Mouse (Mus musculus): ENCODE results near the gene Eepd1.

Gene Eepd1

GRCm38 (mm10) chr9:25489221-25489960, 8.0 kb downstream of the Eepd1 start:
- no peak for DNase-seq (ENCODE audit: low read depth)

GRCm38 (mm10) chr9:25490278-25491145, 9.2 kb downstream of the Eepd1 start:
- DNase-seq (ENCODE audit: low read depth) = no peak

- DNase-seq (ENCODE audit: low read depth) = no peak
Measured at GRCm38 (mm10) chr9:25493918-25494317, 12.6 kb downstream of the Eepd1 start.

GRCm38 (mm10) chr9:25495601-25496000, 14.3 kb downstream of the Eepd1 start:
- DNase-seq (ENCODE audit: low read depth) = no peak

GRCm38 (mm10) chr9:25496196-25496595, 14.8 kb downstream of the Eepd1 start:
- DNase-seq (ENCODE audit: low read depth) = no peak

GRCm38 (mm10) chr9:25496703-25497102, 15.4 kb downstream of the Eepd1 start:
- DNase-seq (ENCODE audit: low read depth) = no peak

- no peak for DNase-seq (ENCODE audit: low read depth)
Measured at GRCm38 (mm10) chr9:25498770-25499169, 17.4 kb downstream of the Eepd1 start.

GRCm38 (mm10) chr9:25499306-25499705, 18.0 kb downstream of the Eepd1 start:
- DNase-seq (ENCODE audit: low read depth) = no peak

GRCm38 (mm10) chr9:25500031-25500430, 18.7 kb downstream of the Eepd1 start:
- no peak for DNase-seq (ENCODE audit: low read depth)

- DNase-seq (ENCODE audit: low read depth) = no peak
Measured at GRCm38 (mm10) chr9:25508825-25509224, 27.5 kb downstream of the Eepd1 start.

GRCm38 (mm10) chr9:25510572-25510971, 29.2 kb downstream of the Eepd1 start:
- no peak for DNase-seq (ENCODE audit: low read depth)

GRCm38 (mm10) chr9:25513050-25513449, 31.7 kb downstream of the Eepd1 start:
- no peak for DNase-seq (ENCODE audit: low read depth)

GRCm38 (mm10) chr9:25513556-25513955, 32.2 kb downstream of the Eepd1 start:
- no peak for DNase-seq (ENCODE audit: low read depth)

GRCm38 (mm10) chr9:25516640-25517039, 35.3 kb downstream of the Eepd1 start:
- no peak for DNase-seq (ENCODE audit: low read depth)

GRCm38 (mm10) chr9:25517982-25518381, 36.6 kb downstream of the Eepd1 start:
- DNase-seq (ENCODE audit: low read depth) = no peak

- no peak for DNase-seq (ENCODE audit: low read depth)
Measured at GRCm38 (mm10) chr9:25519193-25519592, 37.8 kb downstream of the Eepd1 start.

GRCm38 (mm10) chr9:25520826-25521225, 39.5 kb downstream of the Eepd1 start:
- no peak for DNase-seq (ENCODE audit: low read depth)

GRCm38 (mm10) chr9:25521825-25522224, 40.5 kb downstream of the Eepd1 start:
- DNase-seq (ENCODE audit: low read depth) = no peak

- DNase-seq (ENCODE audit: low read depth) = no peak
Measured at GRCm38 (mm10) chr9:25526516-25526915, 45.2 kb downstream of the Eepd1 start.

- DNase-seq (ENCODE audit: low read depth) = no peak
Measured at GRCm38 (mm10) chr9:25526927-25527337, 45.6 kb downstream of the Eepd1 start.

- DNase-seq (ENCODE audit: low read depth) = no peak
Measured at GRCm38 (mm10) chr9:25527359-25528038, 46.2 kb downstream of the Eepd1 start.

- no peak for DNase-seq (ENCODE audit: low read depth)
Measured at GRCm38 (mm10) chr9:25531627-25532026, 50.3 kb downstream of the Eepd1 start.

- DNase-seq (ENCODE audit: low read depth) = no peak
Measured at GRCm38 (mm10) chr9:25532105-25532504, 50.8 kb downstream of the Eepd1 start.
